Mouse (Mus musculus): ENCODE results near the gene Card19. TPM values are rescaled to one million over a fixed set of nuclear protein-coding genes. Genes with fewer than 3 reads are reported as not detected.

Gene Card19
- total RNA-seq, 2 experiments from 2014 or later: 88.7 to 103 TPM

- peak in 1 of 2 experiments; percentile 42 for DNase-seq
- intact Hi-C loops (cut with DNase I): loop anchor here (10.0 kb wide), 1 partner anchor 514 kb away; the partner anchor contains the start of gene Barx1
Measured at GRCm38 (mm10) chr13:49178839-49179585, 36.8 kb downstream of the Card19 start.

GRCm38 (mm10) chr13:49175509-49175908, 40.3 kb downstream of the Card19 start:
- no peak for DNase-seq
- intact Hi-C loops (cut with DNase I): loop anchor here (10.0 kb wide), 1 partner anchor 511 kb away; the partner anchor contains the start of gene Barx1

- DNase-seq: peak; percentile 86 to 87
- intact Hi-C loops (cut with DNase I): loop anchor here (2.0 to 10.0 kb wide), 2 partner anchors 114 to 508 kb away; partner anchors contain the start of gene Barx1
Measured at GRCm38 (mm10) chr13:49172971-49173596, 42.8 kb downstream of the Card19 start.

GRCm38 (mm10) chr13:49172335-49172734, 43.5 kb downstream of the Card19 start:
- no peak for DNase-seq
- intact Hi-C loops (cut with DNase I): loop anchor here (2.0 to 10.0 kb wide), 2 partner anchors 114 to 508 kb away; partner anchors contain the start of gene Barx1

- no peak for DNase-seq
- intact Hi-C loops (cut with DNase I): loop anchor here (2.0 to 10.0 kb wide), 2 partner anchors 113 to 507 kb away; partner anchors contain the start of gene Barx1
Measured at GRCm38 (mm10) chr13:49171729-49172128, 44.1 kb downstream of the Card19 start.

- DNase-seq: no peak
- intact Hi-C loops (cut with DNase I): loop anchor here (10.0 kb wide), 1 partner anchor 506 kb away; the partner anchor contains the start of gene Barx1
Measured at GRCm38 (mm10) chr13:49170623-49171022, 45.2 kb downstream of the Card19 start.

GRCm38 (mm10) chr13:49169448-49170207, 46.2 kb downstream of the Card19 start:
- DNase-seq: peak; percentile 89 to 92
- intact Hi-C loops (cut with DNase I): loop anchor here (10.0 kb wide), 1 partner anchor 505 kb away; the partner anchor contains the start of gene Barx1

GRCm38 (mm10) chr13:49167081-49167480, 48.8 kb downstream of the Card19 start:
- no peak for DNase-seq
- intact Hi-C loops (cut with DNase I): no loop called here

- DNase-seq: no peak
- intact Hi-C loops (cut with DNase I): loop anchor here (5.0 kb wide), 1 partner anchor 101 kb away; no protein-coding TSS in a partner anchor
Measured at GRCm38 (mm10) chr13:49163645-49164044, 52.2 kb downstream of the Card19 start.

GRCm38 (mm10) chr13:49162722-49163121, 53.1 kb downstream of the Card19 start:
- intact Hi-C loops (cut with DNase I): loop anchor here (5.0 kb wide), 1 partner anchor 100 kb away; no protein-coding TSS in a partner anchor
- no peak for DNase-seq

GRCm38 (mm10) chr13:49161236-49161635, 54.6 kb downstream of the Card19 start:
- DNase-seq: no peak
- intact Hi-C loops (cut with DNase I): loop anchor here (5.0 kb wide), 1 partner anchor 99 kb away; no protein-coding TSS in a partner anchor

- intact Hi-C loops (cut with DNase I): no loop called here
- DNase-seq: no peak
Measured at GRCm38 (mm10) chr13:49158040-49158713, 57.7 kb downstream of the Card19 start.

GRCm38 (mm10) chr13:49156645-49157044, 59.2 kb downstream of the Card19 start:
- intact Hi-C loops (cut with DNase I): no loop called here
- DNase-seq: no peak

- intact Hi-C loops (cut with DNase I): no loop called here
- no peak for DNase-seq
Measured at GRCm38 (mm10) chr13:49154621-49155020, 61.2 kb downstream of the Card19 start.

GRCm38 (mm10) chr13:49154028-49154427, 61.8 kb downstream of the Card19 start:
- intact Hi-C loops (cut with DNase I): no loop called here

More at GRCm38 (mm10) chr13:49154028-49154427, 61.8 kb downstream of the Card19 start:
- no peak for DNase-seq

Other genes with a start within 250 kb of the Card19 start
- 100 to 1,000 TPM in 1 of 2 experiments, 10 to 100 TPM in 1; 99.8 to 105 TPM for gene Fam120a, start 248.0 kb downstream of the Card19 start, total RNA-seq (2021)
- gene Wnk2, start 68.0 kb downstream of the Card19 start, total RNA-seq (2021): 10 to 100 TPM; 58.9 to 71.9 TPM
- 10 to 100 TPM; 15.1 to 15.7 TPM for gene Ninj1, start 28.6 kb downstream of the Card19 start, total RNA-seq (2021)
- gene Susd3, start 32.7 kb upstream of the Card19 start, total RNA-seq (2021): under 1 TPM in 1 of 2 experiments, not detected in 1; 0.32 TPM
- under 1 TPM; 0.87 to 0.99 TPM for gene Fgd3, start 104.3 kb upstream of the Card19 start, total RNA-seq (2021)
- gene Bicd2, start 125.5 kb upstream of the Card19 start, total RNA-seq (2021): 10 to 100 TPM; 23.3 to 24.5 TPM
- 1 to 10 TPM; 5.3 to 5.6 TPM for gene Ippk, start 205.2 kb upstream of the Card19 start, total RNA-seq (2021)